Mouse (Mus musculus): ENCODE data around the gene Gpc6.

DNA sequence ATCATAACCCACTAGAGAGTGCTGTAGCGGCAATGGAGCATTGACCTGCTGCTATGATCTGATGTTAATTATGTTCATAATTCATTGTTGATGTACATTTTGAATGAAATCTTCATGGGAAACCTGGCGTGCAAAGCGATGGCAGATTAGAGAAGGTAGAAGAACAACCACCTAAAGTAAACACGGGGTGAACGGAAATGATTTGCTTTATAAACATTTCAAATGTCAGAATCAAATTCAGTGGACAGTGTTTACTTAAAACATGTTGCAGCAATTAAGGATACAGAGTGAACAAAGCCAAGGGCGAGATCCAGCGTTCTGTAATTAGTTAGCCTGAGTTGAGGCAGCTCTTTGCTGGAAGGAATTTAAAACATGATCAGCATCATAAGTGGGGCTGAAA lies 426.2 kb downstream of the Gpc6 start:
- no peak for TF ChIP-seq NRF1 (IDR thresholded peaks at IDR 0.05; ENCODE audit: low read depth, low read length)
- TF ChIP-seq POLR2A (IDR thresholded peaks at IDR 0.05; ENCODE audit: low read depth, low read length): no peak
- TF ChIP-seq RCOR1 (conservative IDR thresholded peaks at IDR 0.05; ENCODE audit: low read depth, low read length): no peak
- no peak for TF ChIP-seq CTCF (conservative IDR thresholded peaks at IDR 0.05 in 1 of 2, IDR thresholded peaks at IDR 0.05 in 1 of 2; ENCODE audit: low read depth in 2 of 2, low read length in 2 of 2)

All from CH12.LX (cell line).